Mouse (Mus musculus) limb, embryonic 15.5 days (tissue): ENCODE results near the gene Fbln7. TPM values are rescaled to one million over a fixed set of nuclear protein-coding genes. Genes with fewer than 3 reads are reported as not detected.

Source experiments
- ATAC-seq: fragments of 200-750 bp; cut with Nextera tagmentation; 2 replicates; pipeline ENCODE4 v1.8.0; 2017; ENCODE audit warnings: low read depth, moderate TSS enrichment; ENCODE audit not compliant: insufficient number of reproducible peaks, low FRiP score, low TSS enrichment
- H3K27ac ChIP-seq: fragments of 300-500 bp; sonication (generic); 2 replicates; pipeline ENCODE4 v1.5.1; 2015; ENCODE audit warnings: moderate library complexity, mild to moderate bottlenecking, inconsistent platforms
- H3K27me3 ChIP-seq: fragments of 300-500 bp; sonication (generic); 2 replicates; pipeline ENCODE4 v1.6.1; 2015; ENCODE audit warnings: inconsistent platforms
- H3K36me3 ChIP-seq: fragments of 300-500 bp; sonication (generic); 2 replicates; pipeline ENCODE4 v1.6.1; 2015; ENCODE audit warnings: inconsistent platforms
- H3K4me1 ChIP-seq: fragments of 300-500 bp; sonication (generic); 2 replicates; pipeline ENCODE4 v1.6.1; 2015; ENCODE audit warnings: inconsistent platforms
- H3K4me2 ChIP-seq: fragments of 300-500 bp; sonication (generic); 2 replicates; pipeline ENCODE4 v1.6.1; 2015; ENCODE audit warnings: mild to moderate bottlenecking, inconsistent platforms
- H3K4me3 ChIP-seq: fragments of 300-500 bp; sonication (generic); 2 replicates; pipeline ENCODE4 v1.5.1; 2015; ENCODE audit warnings: mild to moderate bottlenecking, inconsistent platforms
- H3K9ac ChIP-seq: fragments of 300-500 bp; sonication (generic); 2 replicates; pipeline ENCODE4 v1.6.1; 2015; ENCODE audit warnings: inconsistent platforms
- H3K9me3 ChIP-seq: fragments of 300-500 bp; sonication (generic); 2 replicates; pipeline ENCODE4 v1.6.1; 2016; ENCODE audit warnings: inconsistent platforms
- WGBS: fragments of 180-500 bp; shearing (Covaris S2); methylation state at CpG from one replicate; pipeline ENCODE4 v1.1.7; 2015; 5-methylcytosine and 5-hydroxymethylcytosine counted together
- polyA plus RNA-seq: library from polyadenylated mRNA; unstranded; fragments of >200 nt; fragmentation: Nextera tagmentation; extraction: Ambion mirVana; gene quantifications from 2 replicates; pipeline ENCODE4 v1.2.1, GENCODE M21; 2015

Gene Fbln7
- polyA plus RNA-seq, 1 experiment from 2014 or later, result 11.4 TPM

GRCm38 (mm10) chr2:128837531-128837930 lies 25.2 kb upstream of the Fbln7 start:
- peaks cover 67% of the 10 kb centered on the region for H3K36me3 ChIP-seq
- no peak overlapping the region for H3K27ac ChIP-seq
- no peaks in the 10 kb centered on the region for H3K4me1 ChIP-seq
- no peaks in the 10 kb centered on the region for H3K27me3 ChIP-seq
- H3K4me3 ChIP-seq, result no peak overlapping the region
- 94% methylated on average over 8 of the region's 8 CpGs for WGBS
- H3K9me3 ChIP-seq, result no peaks in the 10 kb centered on the region
- H3K9ac ChIP-seq, result no peak overlapping the region
- H3K4me2 ChIP-seq, result no peak overlapping the region
- ATAC-seq, result no peak

GRCm38 (mm10) chr2:128838611-128839010 lies 24.2 kb upstream of the Fbln7 start:
- Histone ChIP-seq H3K27ac (no peak overlapping the region), H3K9ac (no peak overlapping the region), H3K4me3 (no peak overlapping the region), H3K9me3 (no peaks in the 10 kb centered on the region), H3K4me1 (no peaks in the 10 kb centered on the region), H3K27me3 (no peaks in the 10 kb centered on the region), H3K4me2 (no peak overlapping the region), H3K36me3 (peaks cover 68% of the 10 kb centered on the region)
- 82% methylated on average over 3 of the region's 3 CpGs for WGBS
- ATAC-seq, result no peak

- no peaks in the 10 kb centered on the region for H3K4me1 ChIP-seq
- H3K9ac ChIP-seq, result no peak overlapping the region
- H3K27me3 ChIP-seq, result no peaks in the 10 kb centered on the region
- H3K27ac ChIP-seq, result no peak overlapping the region
- H3K36me3 ChIP-seq, result peaks cover 66% of the 10 kb centered on the region
- H3K4me3 ChIP-seq, result no peak overlapping the region
- no peaks in the 10 kb centered on the region for H3K9me3 ChIP-seq
- WGBS, result 83% methylated on average over 2 of the region's 2 CpGs
- H3K4me2 ChIP-seq, result no peak overlapping the region
- ATAC-seq, result no peak
Measured at GRCm38 (mm10) chr2:128839501-128839900, 23.3 kb upstream of the Fbln7 start.

- H3K36me3 ChIP-seq, result peaks cover 60% of the 10 kb centered on the region
- no peak overlapping the region for H3K4me2 ChIP-seq
- H3K27me3 ChIP-seq, result no peaks in the 10 kb centered on the region
- H3K4me1 ChIP-seq, result no peaks in the 10 kb centered on the region
- no peak overlapping the region for H3K4me3 ChIP-seq
- H3K9me3 ChIP-seq, result no peaks in the 10 kb centered on the region
- ATAC-seq, result no peak
- WGBS, result 94% methylated on average over 8 of the region's 8 CpGs
- H3K9ac ChIP-seq, result no peak overlapping the region
- H3K27ac ChIP-seq, result no peak overlapping the region
Measured at GRCm38 (mm10) chr2:128842437-128842836, 20.3 kb upstream of the Fbln7 start.

GRCm38 (mm10) chr2:128850036-128850435 lies 12.7 kb upstream of the Fbln7 start:
- H3K4me1 ChIP-seq, result no peaks in the 10 kb centered on the region
- H3K27ac ChIP-seq, result no peak overlapping the region
- H3K9ac ChIP-seq, result no peak overlapping the region
- H3K9me3 ChIP-seq, result no peaks in the 10 kb centered on the region
- H3K36me3 ChIP-seq, result peaks cover 65% of the 10 kb centered on the region
- no peak overlapping the region for H3K4me3 ChIP-seq
- WGBS, result 89% methylated on average over 2 of the region's 2 CpGs
- no peaks in the 10 kb centered on the region for H3K27me3 ChIP-seq
- ATAC-seq, result no peak
- H3K4me2 ChIP-seq, result no peak overlapping the region

GRCm38 (mm10) chr2:128856673-128857072 lies 6.1 kb upstream of the Fbln7 start:
- WGBS, result 94% methylated on average over 1 of the region's 1 CpGs
- Histone ChIP-seq H3K36me3 (peaks cover 18% of the 10 kb centered on the region), H3K27ac (no peak overlapping the region), H3K4me3 (no peak overlapping the region), H3K4me2 (no peak overlapping the region), H3K9ac (no peak overlapping the region), H3K27me3 (no peaks in the 10 kb centered on the region), H3K4me1 (no peaks in the 10 kb centered on the region), H3K9me3 (no peaks in the 10 kb centered on the region)
- ATAC-seq, result no peak

GRCm38 (mm10) chr2:128858962-128859361 lies 3.8 kb upstream of the Fbln7 start:
- no peaks in the 10 kb centered on the region for H3K9me3 ChIP-seq
- no peak overlapping the region for H3K9ac ChIP-seq
- WGBS, result 88% methylated on average over 6 of the region's 6 CpGs
- H3K27ac ChIP-seq, result no peak overlapping the region
- no peak overlapping the region for H3K4me3 ChIP-seq
- peaks cover 5% of the 10 kb centered on the region for H3K27me3 ChIP-seq
- no peak for ATAC-seq
- no peak overlapping the region for H3K4me2 ChIP-seq
- peaks cover 6% of the 10 kb centered on the region for H3K4me1 ChIP-seq
- 0 out of 2 replicates have a peak, but pooled peaks cover 3% of the 10 kb centered on the region for H3K36me3 ChIP-seq

- 72% methylated on average over 3 of the region's 3 CpGs for WGBS
Measured at GRCm38 (mm10) chr2:128859861-128860260, 2.9 kb upstream of the Fbln7 start.

GRCm38 (mm10) chr2:128863777-128864331 lies 1.1 kb downstream of the Fbln7 start:
- under 1% methylated on average over 38 of the region's 38 CpGs for WGBS
- Histone ChIP-seq H3K4me1 (peaks cover 16% of the 10 kb centered on the region), H3K36me3 (no peaks in the 10 kb centered on the region), H3K9ac (peak overlapping the region; percentile 54), H3K27me3 (peaks cover 26% of the 10 kb centered on the region), H3K27ac (peak overlapping the region; percentile 23), H3K4me3 (peak overlapping the region; percentile 52), H3K4me2 (peak overlapping the region; percentile 91), H3K9me3 (no peaks in the 10 kb centered on the region)
- peak; percentile 59; the same call in 1 of the 2 replicates for ATAC-seq

More at GRCm38 (mm10) chr2:128859861-128860260, 2.9 kb upstream of the Fbln7 start:
- Histone ChIP-seq H3K27me3 (peaks cover 12% of the 10 kb centered on the region), H3K36me3 (no peaks in the 10 kb centered on the region), H3K4me1 (peaks cover 11% of the 10 kb centered on the region), H3K4me3 (no peak overlapping the region), H3K27ac (no peak overlapping the region), H3K9ac (no peak overlapping the region), H3K4me2 (no peak overlapping the region), H3K9me3 (no peaks in the 10 kb centered on the region)
- ATAC-seq, result no peak

GRCm38 (mm10) chr2:128865061-128865460 lies 2.3 kb downstream of the Fbln7 start:
- 21% methylated on average over 3 of the region's 3 CpGs for WGBS
- no peak overlapping the region for H3K4me2 ChIP-seq
- no peak for ATAC-seq

GRCm38 (mm10) chr2:128871656-128872055 lies 8.9 kb downstream of the Fbln7 start:
- 64% methylated on average over 8 of the region's 8 CpGs for WGBS
- no peak overlapping the region for H3K9ac ChIP-seq

More at GRCm38 (mm10) chr2:128865061-128865460, 2.3 kb downstream of the Fbln7 start:
- no peaks in the 10 kb centered on the region for H3K36me3 ChIP-seq
- H3K27me3 ChIP-seq, result peaks cover 26% of the 10 kb centered on the region
- H3K4me3 ChIP-seq, result no peak overlapping the region
- no peak overlapping the region for H3K9ac ChIP-seq
- no peak overlapping the region for H3K27ac ChIP-seq
- no peaks in the 10 kb centered on the region for H3K9me3 ChIP-seq
- peaks cover 16% of the 10 kb centered on the region for H3K4me1 ChIP-seq

GRCm38 (mm10) chr2:128872256-128872655 lies 9.5 kb downstream of the Fbln7 start:
- Histone ChIP-seq H3K27me3 (no peaks in the 10 kb centered on the region), H3K27ac (no peak overlapping the region), H3K9me3 (no peaks in the 10 kb centered on the region), H3K4me1 (no peaks in the 10 kb centered on the region), H3K4me3 (no peak overlapping the region), H3K9ac (no peak overlapping the region), H3K4me2 (no peak overlapping the region), H3K36me3 (no peaks in the 10 kb centered on the region)
- WGBS, result 86% methylated on average over 9 of the region's 9 CpGs
- no peak for ATAC-seq

More at GRCm38 (mm10) chr2:128871656-128872055, 8.9 kb downstream of the Fbln7 start:
- Histone ChIP-seq H3K4me1 (no peaks in the 10 kb centered on the region), H3K27ac (no peak overlapping the region), H3K9me3 (no peaks in the 10 kb centered on the region), H3K36me3 (no peaks in the 10 kb centered on the region), H3K27me3 (no peaks in the 10 kb centered on the region), H3K4me3 (no peak overlapping the region), H3K4me2 (no peak overlapping the region)
- no peak for ATAC-seq

GRCm38 (mm10) chr2:128875526-128875925 lies 12.7 kb downstream of the Fbln7 start:
- ATAC-seq, result no peak
- H3K4me3 ChIP-seq, result no peak overlapping the region
- 73% methylated on average over 8 of the region's 8 CpGs for WGBS

More at GRCm38 (mm10) chr2:128875526-128875925, 12.7 kb downstream of the Fbln7 start:
- no peak overlapping the region for H3K9ac ChIP-seq
- H3K27me3 ChIP-seq, result no peaks in the 10 kb centered on the region
- no peak overlapping the region for H3K4me2 ChIP-seq
- H3K36me3 ChIP-seq, result no peaks in the 10 kb centered on the region
- H3K4me1 ChIP-seq, result no peaks in the 10 kb centered on the region
- peak overlapping the region; percentile 27; the same call in 1 of the 2 replicates for H3K27ac ChIP-seq
- H3K9me3 ChIP-seq, result no peaks in the 10 kb centered on the region
